Mouse (Mus musculus) adrenal gland, postnatal 4 days (tissue): ENCODE data around the gene Trp73. TPM values are rescaled to one million over a fixed set of nuclear protein-coding genes. Genes with fewer than 3 reads are reported as not detected.

Experiments used
- DNase-seq, 2 experiments: peaks; one replicate each; pipeline ENCODE4 v3.0.0; 2021 to 2022; ENCODE audit warnings: low spot score in 2 of 2, mixed read lengths in 2 of 2
- total RNA-seq, 2 experiments: library from RNA; stranded (reverse); gene quantifications; 2 replicates each; pipeline ENCODE4 v1.2.3; 2021

The Trp73 gene
- total RNA-seq, 2 experiments from 2014 or later = 0.11 TPM; not detected in 1

DNA sequence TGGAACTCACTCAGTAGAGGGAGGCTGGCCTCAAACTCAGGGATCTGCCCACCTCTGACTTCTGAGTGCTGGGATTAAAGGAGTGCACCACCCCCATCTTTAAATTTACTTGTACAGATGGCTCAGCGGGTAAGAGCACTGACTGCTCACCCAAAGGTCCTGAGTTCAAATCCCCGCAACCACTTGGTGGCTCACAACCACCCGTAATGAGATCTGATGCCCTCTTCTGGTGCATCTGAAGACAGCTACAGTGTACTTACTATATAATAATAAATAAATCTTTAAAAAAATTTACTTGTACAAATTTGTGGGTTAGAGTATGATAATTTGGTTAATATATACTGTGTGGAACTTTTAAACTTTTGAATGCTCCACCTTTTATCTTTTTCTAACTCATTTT, 4.7 kb upstream of the Trp73 start:
- no peak for DNase-seq

DNA sequence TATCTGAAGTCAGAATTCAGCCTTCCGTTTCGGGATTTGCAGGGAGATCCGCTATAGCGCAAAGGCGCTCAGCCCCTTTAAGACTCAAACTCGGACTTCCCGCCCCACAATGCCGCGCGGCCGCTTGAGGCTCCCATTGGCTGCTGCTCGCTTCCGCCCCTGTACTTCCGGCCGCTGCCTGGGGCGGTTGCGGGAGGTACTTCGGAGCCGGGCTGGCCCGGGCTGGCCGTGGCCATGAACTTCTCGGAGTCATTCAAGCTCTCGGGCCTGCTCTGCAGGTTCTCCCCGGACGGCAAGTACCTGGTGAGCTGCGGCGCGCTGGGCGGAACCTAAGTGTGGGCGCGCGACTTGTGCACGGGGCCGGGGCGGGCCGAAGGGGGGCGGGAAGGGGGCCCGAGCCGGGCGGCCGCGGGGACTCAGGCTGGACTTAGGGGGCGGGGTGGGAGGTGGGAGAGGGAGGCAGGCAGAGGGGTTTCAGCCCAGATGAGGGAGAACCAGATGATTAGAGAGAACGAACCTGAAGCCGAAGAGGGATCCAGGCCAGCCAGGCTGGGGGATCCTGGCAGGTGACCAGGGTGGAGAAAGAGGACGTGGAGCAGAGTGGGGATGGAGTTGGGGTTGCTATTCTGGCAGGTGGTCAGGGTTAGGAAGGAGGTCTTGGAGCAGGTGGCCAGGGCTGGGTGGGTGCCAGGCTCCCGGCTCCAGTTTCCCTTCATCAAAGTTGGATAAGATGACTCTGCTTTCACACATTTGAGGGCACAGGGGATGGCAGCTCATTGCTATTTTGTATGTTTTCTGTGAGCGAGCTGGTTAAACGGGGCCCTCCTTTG, 2.4 kb upstream of the Trp73 start, which contains the start of gene Wrap73:
Gene Wrap73, plus strand, starts transcription at position 162 of the 830 bp plus-strand sequence.
- peak; percentile 77 to 79 for DNase-seq

- DNase-seq = no peak
Observed at GRCm38 (mm10) chr4:154141009-154141867, 1.2 kb upstream of the Trp73 start.

DNA sequence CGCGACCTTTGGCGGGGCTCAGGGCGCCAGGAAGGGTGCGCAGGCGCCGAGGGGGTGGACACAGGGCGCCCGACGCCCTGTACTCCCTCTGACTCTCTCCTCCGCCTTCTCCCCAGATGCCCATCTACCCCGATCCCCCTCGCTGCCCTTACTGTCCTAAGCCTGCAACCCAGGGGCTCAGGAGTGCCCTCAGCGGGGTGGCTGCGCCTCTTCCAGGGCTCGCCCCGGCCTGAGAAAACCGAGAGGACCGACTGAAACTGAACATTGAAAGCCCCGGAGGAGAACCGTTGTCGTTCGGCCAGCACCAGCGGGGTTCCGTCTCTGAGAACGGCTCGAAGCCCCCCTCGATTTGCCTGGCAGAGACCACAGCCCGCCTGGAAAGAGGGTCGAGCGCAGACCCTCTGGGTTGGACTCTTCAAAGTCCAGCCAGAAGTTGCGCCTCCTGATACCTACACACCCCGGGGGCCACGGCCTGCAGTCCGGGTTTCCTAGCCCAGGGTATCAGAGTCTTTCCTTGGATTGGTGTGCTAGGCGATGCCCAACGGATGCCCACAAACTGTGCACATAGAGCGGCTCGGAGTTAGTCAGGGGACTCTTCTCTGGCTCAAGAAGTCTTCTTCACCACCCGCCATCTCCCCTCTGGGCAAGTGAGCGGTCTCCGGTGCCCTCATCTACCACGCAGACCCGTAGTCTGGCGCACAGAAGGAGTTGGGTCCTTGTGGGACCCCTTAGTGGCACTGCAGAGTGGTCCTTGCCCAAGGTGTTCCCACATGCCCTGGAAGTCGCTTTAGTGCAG, 403 bp upstream of the Trp73 start:
- no peak for DNase-seq

GRCm38 (mm10) chr4:154139671-154140181, 282 bp downstream of the Trp73 start:
- no peak for DNase-seq

DNA sequence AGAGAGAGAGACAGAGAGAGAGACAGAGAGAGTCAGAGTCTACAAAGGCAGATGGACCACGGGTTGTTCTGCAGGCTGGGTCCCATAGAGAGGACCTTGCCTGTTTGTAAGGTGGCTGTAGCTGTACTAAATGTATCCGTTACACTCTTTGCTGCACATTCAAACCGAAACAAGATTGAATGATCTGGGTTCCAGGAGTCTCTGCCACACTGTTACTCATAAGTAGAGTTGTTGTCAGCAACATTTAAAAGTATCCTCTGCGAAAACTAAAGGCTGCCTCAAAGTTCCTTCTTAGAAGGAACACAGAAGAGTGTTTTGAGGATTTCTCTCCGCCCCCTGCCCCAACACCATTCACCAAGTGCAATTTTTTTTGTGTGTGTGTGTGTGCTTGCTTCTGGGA, 2.9 kb downstream of the Trp73 start:
- DNase-seq = no peak

- no peak for DNase-seq
Observed at GRCm38 (mm10) chr4:154134803-154135202, 5.2 kb downstream of the Trp73 start.

DNA sequence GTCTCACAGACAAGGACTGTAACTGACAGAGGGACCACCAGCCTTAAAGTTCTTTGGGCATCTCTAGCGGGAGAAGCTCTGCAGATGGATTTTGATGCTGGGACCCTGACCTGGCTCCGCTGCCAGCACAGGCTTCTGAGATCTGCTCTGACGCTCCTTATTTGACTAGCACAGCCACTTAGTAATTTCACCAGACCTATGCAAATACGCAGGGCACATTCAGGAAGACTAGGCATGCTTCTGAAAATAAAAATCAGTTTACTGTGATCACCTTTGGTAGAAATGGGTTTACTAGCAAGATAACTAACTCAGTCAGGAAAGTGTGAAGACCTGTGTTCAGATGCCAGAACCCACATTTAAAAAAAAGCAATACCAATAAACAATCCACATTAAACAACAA, 8.1 kb downstream of the Trp73 start:
- no peak for DNase-seq

DNA sequence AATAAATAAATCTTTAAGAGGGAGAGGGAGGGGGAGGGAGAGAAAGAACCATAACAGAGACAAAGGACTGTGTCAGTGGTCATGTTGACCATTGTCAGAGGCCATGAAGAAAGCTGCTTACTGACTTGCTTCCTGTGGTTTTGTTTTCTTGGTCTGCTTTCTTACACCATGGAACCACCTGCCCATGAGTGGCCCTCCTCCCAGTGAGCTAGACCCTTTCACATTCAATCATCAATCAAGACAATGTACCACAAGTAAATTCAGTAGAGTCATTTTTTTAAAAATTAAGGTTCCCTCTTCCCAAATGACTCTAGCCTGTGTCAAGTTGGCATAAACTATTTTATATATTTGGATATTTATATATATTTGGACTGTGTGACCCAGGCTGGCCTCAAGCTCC, 10.1 kb downstream of the Trp73 start:
- no peak for DNase-seq

GRCm38 (mm10) chr4:154127273-154127672, 12.7 kb downstream of the Trp73 start:
- no peak for DNase-seq

DNA sequence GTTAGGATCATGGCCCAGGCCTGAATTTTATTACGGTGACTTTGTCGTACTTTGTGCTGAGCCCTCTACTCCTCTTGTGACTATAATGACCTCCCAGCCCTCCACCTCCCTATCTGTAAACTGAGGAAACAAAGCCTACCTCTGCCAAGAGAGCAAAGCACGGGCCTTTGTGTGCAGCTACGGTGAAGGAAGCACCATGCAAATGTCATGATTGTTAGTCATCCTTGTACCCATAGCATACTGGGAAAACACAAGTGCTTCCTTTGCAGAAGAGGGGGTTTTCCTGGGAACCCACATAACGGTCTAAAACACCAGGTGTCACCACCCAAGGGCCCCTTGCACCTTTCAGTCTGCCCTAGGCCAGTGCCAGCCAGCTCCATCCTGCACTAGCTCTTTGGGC, 14.8 kb downstream of the Trp73 start:
- no peak for DNase-seq

DNA sequence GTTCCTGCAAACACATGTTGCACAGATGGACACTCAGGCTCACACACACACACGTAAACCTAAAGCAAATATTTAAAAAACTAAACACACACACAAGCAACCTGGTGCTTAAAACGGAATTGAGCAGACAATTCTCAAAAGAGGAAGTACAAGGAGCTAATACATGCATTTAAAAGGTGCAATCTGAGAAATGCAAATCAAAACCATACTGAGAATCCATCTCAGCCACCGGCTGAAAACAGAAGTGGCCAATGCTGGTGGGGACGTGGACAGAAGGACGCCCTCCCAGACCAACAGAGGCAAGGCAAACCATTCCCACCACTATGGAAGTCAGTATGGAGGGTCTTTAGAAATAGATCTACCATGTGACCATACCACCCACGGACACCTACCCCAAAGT, 16.5 kb downstream of the Trp73 start:
- DNase-seq = no peak

GRCm38 (mm10) chr4:154122374-154122773, 17.6 kb downstream of the Trp73 start:
- no peak for DNase-seq

GRCm38 (mm10) chr4:154121800-154122199, 18.2 kb downstream of the Trp73 start:
- DNase-seq = no peak

GRCm38 (mm10) chr4:154119208-154119607, 20.8 kb downstream of the Trp73 start:
- DNase-seq = no peak

DNA sequence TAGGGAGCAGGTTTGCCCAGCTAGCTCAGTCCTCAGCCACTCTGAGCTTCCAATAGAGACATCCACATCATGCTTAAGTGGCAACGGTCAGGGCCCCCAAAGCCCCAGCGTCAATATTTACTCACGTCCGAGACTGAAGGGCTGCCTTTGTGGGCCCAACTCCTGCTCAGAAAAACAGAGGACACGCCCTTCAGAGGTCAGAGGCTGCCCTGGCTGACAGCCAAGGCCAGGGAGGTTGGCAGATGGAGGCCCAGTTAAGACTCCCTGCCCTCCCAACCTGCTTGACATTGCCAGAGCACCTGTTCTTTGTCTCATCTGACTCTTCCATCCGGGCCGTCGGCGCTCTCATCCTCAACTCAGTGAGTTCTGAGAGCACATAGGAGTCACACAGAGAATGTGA, 21.2 kb downstream of the Trp73 start:
- no peak for DNase-seq

- no peak for DNase-seq
Observed at GRCm38 (mm10) chr4:154116421-154116820, 23.6 kb downstream of the Trp73 start.

GRCm38 (mm10) chr4:154109850-154110243, 30.2 kb downstream of the Trp73 start:
- no peak for DNase-seq

GRCm38 (mm10) chr4:154109216-154109849, 30.7 kb downstream of the Trp73 start:
- no peak for DNase-seq

- no peak for DNase-seq
Observed at GRCm38 (mm10) chr4:154106497-154107061, 33.4 kb downstream of the Trp73 start.
